Mouse (Mus musculus): Measurements from ENCODE around the gene Cryzl2. TPM values are rescaled to one million over a fixed set of nuclear protein-coding genes. Genes with fewer than 3 reads are reported as not detected.

Cryzl2 gene
- polyA plus RNA-seq, 1 experiment from 2014 or later: 30.5 TPM

- H3K36me3 ChIP-seq: peaks cover 9% of the 10 kb centered on the region; the same call in 1 of the 2 replicates
- H3K4me3 ChIP-seq: no peak overlapping the region
- ATAC-seq (replicated peaks; ENCODE audit: insufficient number of reproducible peaks, insufficient read depth, low FRiP score, low read depth): no peak
- no peaks in the 10 kb centered on the region for H3K27me3 ChIP-seq
- H3K4me1 ChIP-seq (replicated peaks): 0 out of 2 replicates have a peak, but pooled peaks cover 3% of the 10 kb centered on the region
- 62% methylated on average over 2 of the region's 2 CpGs for WGBS
- no peaks in the 10 kb centered on the region for H3K9me3 ChIP-seq (replicated peaks)
- H3K27ac ChIP-seq: no peak overlapping the region
- H3K9ac ChIP-seq: no peak overlapping the region
- H3K4me2 ChIP-seq: no peak overlapping the region
Measured at GRCm38 (mm10) chr1:157476231-157476630, 17.9 kb downstream of the Cryzl2 start.

DNA sequence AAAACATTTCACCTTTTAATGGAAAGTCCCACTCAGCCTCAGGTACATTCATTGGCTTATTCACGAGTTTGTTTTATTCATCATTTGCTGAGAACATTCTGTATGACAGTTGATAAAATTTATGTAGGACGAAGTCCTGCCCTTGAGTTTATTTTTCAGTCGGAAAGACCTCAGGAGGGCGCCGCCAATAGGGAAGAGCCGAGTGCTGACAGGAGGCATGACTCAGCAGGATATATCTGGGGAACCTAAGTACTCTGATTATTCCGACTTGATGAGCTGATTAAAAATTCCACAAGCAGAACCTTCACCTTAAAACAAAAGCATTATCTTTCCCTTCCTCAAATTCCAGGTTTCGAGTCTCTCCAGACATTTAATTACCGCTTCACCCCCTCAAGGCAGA, 21.7 kb downstream of the Cryzl2 start:
- 18% methylated on average over 9 of the region's 9 CpGs for WGBS

GRCm38 (mm10) chr1:157480901-157481300, 22.5 kb downstream of the Cryzl2 start:
- H3K27ac ChIP-seq: no peak overlapping the region
- ATAC-seq (replicated peaks; ENCODE audit: insufficient number of reproducible peaks, insufficient read depth, low FRiP score, low read depth): no peak
- no peaks in the 10 kb centered on the region for H3K9me3 ChIP-seq (replicated peaks)
- no peak overlapping the region for H3K4me3 ChIP-seq
- H3K27me3 ChIP-seq: no peaks in the 10 kb centered on the region
- peaks cover 5% of the 10 kb centered on the region; the same call in 1 of the 2 replicates for H3K36me3 ChIP-seq
- H3K4me2 ChIP-seq: no peak overlapping the region
- no peak overlapping the region for H3K9ac ChIP-seq
- WGBS: 61% methylated on average over 3 of the region's 3 CpGs
- no peaks in the 10 kb centered on the region for H3K4me1 ChIP-seq (replicated peaks)

More for the DNA sequence above, 21.7 kb downstream of the Cryzl2 start:
- Histone ChIP-seq H3K9ac (no peak overlapping the region), H3K9me3 (replicated peaks) (no peaks in the 10 kb centered on the region), H3K27me3 (no peaks in the 10 kb centered on the region), H3K4me2 (no peak overlapping the region), H3K4me1 (replicated peaks) (0 out of 2 replicates have a peak, but pooled peaks cover 3% of the 10 kb centered on the region), H3K27ac (no peak overlapping the region), H3K4me3 (no peak overlapping the region), H3K36me3 (peaks cover 5% of the 10 kb centered on the region; the same call in 1 of the 2 replicates)
- no peak for ATAC-seq (replicated peaks; ENCODE audit: insufficient number of reproducible peaks, insufficient read depth, low FRiP score, low read depth)

DNA sequence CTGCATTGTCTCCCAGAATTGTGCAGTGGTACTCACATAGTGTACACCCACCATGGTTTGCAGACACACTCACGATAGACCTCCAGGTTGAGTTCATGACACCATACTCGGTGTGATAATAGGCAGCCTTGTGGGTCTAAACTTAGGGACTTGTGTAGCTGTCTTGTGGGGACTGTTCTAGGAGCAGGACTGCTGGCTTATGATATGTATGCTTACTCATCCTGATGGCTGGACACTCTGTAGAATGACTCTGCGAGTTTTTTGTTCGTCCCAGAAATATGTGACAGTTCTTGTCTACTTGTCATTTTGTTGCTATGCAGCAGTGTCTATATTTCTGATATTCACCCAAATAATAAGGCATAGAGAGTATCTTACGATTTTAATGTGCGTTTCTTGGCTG, 23.3 kb downstream of the Cryzl2 start:
- Histone ChIP-seq H3K4me3 (no peak overlapping the region), H3K4me2 (no peak overlapping the region), H3K9ac (no peak overlapping the region), H3K4me1 (replicated peaks) (no peaks in the 10 kb centered on the region), H3K9me3 (replicated peaks) (no peaks in the 10 kb centered on the region), H3K27me3 (no peaks in the 10 kb centered on the region), H3K36me3 (peaks cover 5% of the 10 kb centered on the region; the same call in 1 of the 2 replicates), H3K27ac (no peak overlapping the region)
- 84% methylated on average over 6 of the region's 6 CpGs for WGBS
- ATAC-seq (replicated peaks; ENCODE audit: insufficient number of reproducible peaks, insufficient read depth, low FRiP score, low read depth): no peak

DNA sequence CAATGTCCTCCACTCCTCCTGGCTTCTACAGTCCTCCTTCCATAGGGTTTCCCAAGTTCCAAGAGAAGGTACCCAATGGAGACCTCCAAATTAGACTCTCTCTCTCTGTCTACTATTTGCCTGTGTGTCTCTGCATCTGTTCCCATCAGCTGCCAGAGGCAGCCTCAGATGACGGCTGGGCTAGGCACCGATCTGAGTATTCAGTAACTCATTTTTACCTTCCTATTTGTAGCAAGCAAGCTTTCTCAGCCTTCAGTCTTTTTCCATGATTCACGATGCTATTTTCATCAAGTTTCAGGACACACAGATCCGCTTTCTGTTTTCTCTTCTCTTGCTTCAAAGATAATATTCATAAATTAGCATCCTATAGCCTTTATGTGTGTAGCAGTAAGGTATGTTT, 25.8 kb downstream of the Cryzl2 start:
- H3K27me3 ChIP-seq: no peaks in the 10 kb centered on the region
- H3K9me3 ChIP-seq (replicated peaks): no peaks in the 10 kb centered on the region
- no peaks in the 10 kb centered on the region for H3K36me3 ChIP-seq
- H3K4me3 ChIP-seq: no peak overlapping the region
- no peak overlapping the region for H3K4me2 ChIP-seq
- no peak overlapping the region for H3K9ac ChIP-seq
- no peaks in the 10 kb centered on the region for H3K4me1 ChIP-seq (replicated peaks)
- no peak overlapping the region for H3K27ac ChIP-seq
- ATAC-seq (replicated peaks; ENCODE audit: insufficient number of reproducible peaks, insufficient read depth, low FRiP score, low read depth): no peak
- WGBS: 91% methylated on average over 4 of the region's 4 CpGs

- H3K27me3 ChIP-seq: no peaks in the 10 kb centered on the region
- no peaks in the 10 kb centered on the region for H3K9me3 ChIP-seq (replicated peaks)
- H3K4me1 ChIP-seq (replicated peaks): no peaks in the 10 kb centered on the region
- H3K9ac ChIP-seq: no peak overlapping the region
- H3K4me2 ChIP-seq: no peak overlapping the region
- no peak for ATAC-seq (replicated peaks; ENCODE audit: insufficient number of reproducible peaks, insufficient read depth, low FRiP score, low read depth)
- no peak overlapping the region for H3K27ac ChIP-seq
- H3K4me3 ChIP-seq: no peak overlapping the region
- 76% methylated on average over 1 of the region's 1 CpGs for WGBS
- H3K36me3 ChIP-seq: no peaks in the 10 kb centered on the region
Measured at GRCm38 (mm10) chr1:157500657-157501056, 42.3 kb downstream of the Cryzl2 start.

DNA sequence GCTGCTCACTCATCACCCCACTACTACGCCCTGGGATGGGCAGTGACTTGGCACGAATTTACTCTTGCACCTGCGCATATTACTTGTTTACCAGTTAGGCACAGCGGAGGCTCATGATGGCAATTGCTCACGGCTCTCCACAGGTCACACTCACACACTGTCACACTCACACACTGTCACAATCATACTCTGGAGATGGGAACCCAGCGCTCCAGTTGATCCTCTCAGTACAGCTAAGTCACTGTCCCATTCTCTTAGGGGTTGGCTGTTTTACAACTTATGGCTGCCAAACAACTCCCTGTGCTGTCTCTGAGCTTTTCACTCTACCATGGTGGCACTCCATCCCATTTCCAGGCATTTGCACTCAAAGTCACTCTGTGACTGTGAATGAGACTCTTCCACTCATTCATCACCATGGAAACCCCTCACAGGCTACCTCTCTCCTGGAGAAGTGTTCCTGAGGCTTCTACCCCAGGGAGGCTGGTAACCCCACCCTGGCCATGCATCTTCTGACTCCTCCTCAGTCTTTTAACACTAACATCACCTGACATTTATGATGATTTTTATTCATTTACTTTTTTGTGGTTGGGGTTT, 43.1 kb downstream of the Cryzl2 start:
- ATAC-seq (replicated peaks; ENCODE audit: insufficient number of reproducible peaks, insufficient read depth, low FRiP score, low read depth): no peak
- Histone ChIP-seq H3K9me3 (replicated peaks) (no peaks in the 10 kb centered on the region), H3K4me2 (no peak overlapping the region), H3K27me3 (no peaks in the 10 kb centered on the region), H3K4me3 (no peak overlapping the region), H3K4me1 (replicated peaks) (no peaks in the 10 kb centered on the region), H3K36me3 (no peaks in the 10 kb centered on the region), H3K9ac (no peak overlapping the region), H3K27ac (no peak overlapping the region)
- WGBS: 89% methylated on average over 6 of the region's 6 CpGs

DNA sequence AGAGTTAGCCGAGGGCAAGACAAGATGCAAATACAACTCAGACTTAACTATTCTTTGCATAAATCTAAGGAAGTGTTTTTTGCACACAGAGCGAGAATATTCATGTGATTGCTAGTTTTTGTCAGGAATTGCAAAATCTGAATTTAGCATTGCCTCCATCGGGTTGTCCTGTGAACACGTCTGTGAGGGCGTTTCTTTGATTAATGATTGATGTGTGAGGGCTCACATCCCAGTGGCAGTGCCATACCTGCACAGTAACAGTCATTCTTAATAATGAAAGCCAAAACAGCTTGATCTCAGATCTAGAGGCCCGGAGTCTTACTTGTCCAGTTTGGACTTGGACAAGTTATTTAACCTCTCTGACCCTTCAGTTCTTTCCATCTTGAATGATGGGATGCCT, 44.7 kb downstream of the Cryzl2 start:
- ATAC-seq (replicated peaks; ENCODE audit: insufficient number of reproducible peaks, insufficient read depth, low FRiP score, low read depth): no peak
- Histone ChIP-seq H3K4me3 (no peak overlapping the region), H3K36me3 (no peaks in the 10 kb centered on the region), H3K9ac (no peak overlapping the region), H3K9me3 (replicated peaks) (no peaks in the 10 kb centered on the region), H3K4me2 (no peak overlapping the region), H3K4me1 (replicated peaks) (no peaks in the 10 kb centered on the region), H3K27me3 (no peaks in the 10 kb centered on the region), H3K27ac (no peak overlapping the region)
- WGBS: 75% methylated on average over 6 of the region's 6 CpGs

DNA sequence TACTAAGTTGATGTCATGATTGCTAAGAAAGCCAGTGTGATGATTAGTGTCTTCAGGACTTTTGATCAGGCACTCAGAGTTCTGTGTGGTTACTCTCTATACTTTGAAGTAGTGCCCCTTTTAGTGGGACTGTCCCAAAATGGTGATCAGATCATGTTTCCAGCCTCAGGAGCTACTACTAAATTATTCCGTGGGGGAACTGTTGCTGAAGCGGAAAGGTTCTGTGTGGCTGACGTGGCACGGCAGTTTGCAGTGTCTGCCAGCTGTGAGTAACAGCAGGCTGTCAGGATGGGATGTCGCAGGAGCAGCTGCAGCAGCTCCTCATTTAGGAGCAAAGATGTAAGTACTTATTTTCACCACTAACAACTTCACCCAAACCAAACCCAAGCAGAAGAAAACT, 48.1 kb downstream of the Cryzl2 start, which contains the start of gene Sec16b:
Gene Sec16b, plus strand, starts transcription at position 207 of the 400 bp plus-strand sequence.
- H3K27me3 ChIP-seq: no peaks in the 10 kb centered on the region
- H3K9ac ChIP-seq: no peak within 1 kb of the TSS
- peak within 1 kb of the TSS; percentile 2; the same call in 1 of the 2 replicates for H3K4me3 ChIP-seq
- ATAC-seq (replicated peaks; ENCODE audit: insufficient number of reproducible peaks, insufficient read depth, low FRiP score, low read depth): no peak
- H3K36me3 ChIP-seq: no peaks in the 10 kb centered on the region
- WGBS: 31% methylated on average over 5 of the region's 5 CpGs
- no peaks in the 10 kb centered on the region for H3K4me1 ChIP-seq (replicated peaks)
- no peak within 1 kb of the TSS for H3K27ac ChIP-seq
- peak within 1 kb of the TSS; percentile 21; the same call in 1 of the 2 replicates for H3K4me2 ChIP-seq
- H3K9me3 ChIP-seq (replicated peaks): no peaks in the 10 kb centered on the region

DNA sequence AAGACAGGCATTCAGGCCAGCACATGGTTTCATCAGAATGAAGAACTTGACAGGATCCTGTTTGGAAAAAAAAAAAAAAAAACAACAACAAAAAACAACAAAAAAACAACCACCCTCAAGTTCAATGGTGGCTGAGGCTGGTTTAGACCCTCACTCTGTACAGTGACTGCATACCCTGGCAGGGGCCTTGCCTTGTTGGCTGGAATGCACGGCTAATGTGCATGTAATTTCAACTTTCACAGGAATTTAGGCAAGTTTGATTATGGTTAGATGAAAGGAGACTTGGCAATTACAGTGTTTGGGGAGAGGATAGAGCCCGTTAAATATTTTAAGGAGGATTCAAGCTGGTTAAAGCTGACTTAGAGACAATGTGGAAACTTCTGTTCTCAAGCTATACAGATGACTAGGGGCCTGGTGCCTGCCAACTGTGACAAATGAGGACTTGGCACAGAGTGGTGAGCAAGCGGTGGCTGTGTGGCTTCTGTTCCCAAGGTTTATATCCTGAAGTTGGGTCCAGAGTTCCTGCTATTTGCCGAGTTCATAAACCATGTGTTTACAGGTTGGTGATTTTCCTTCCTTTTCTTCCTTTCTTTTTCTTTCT, 48.7 kb downstream of the Cryzl2 start:
- Histone ChIP-seq H3K27me3 (no peaks in the 10 kb centered on the region), H3K36me3 (no peaks in the 10 kb centered on the region), H3K4me3 (peak overlapping the region; percentile 2; the same call in 1 of the 2 replicates), H3K27ac (no peak overlapping the region), H3K4me2 (peak overlapping the region; percentile 21; the same call in 1 of the 2 replicates), H3K9me3 (replicated peaks) (no peaks in the 10 kb centered on the region), H3K4me1 (replicated peaks) (no peaks in the 10 kb centered on the region), H3K9ac (no peak overlapping the region)
- ATAC-seq (replicated peaks; ENCODE audit: insufficient number of reproducible peaks, insufficient read depth, low FRiP score, low read depth): no peak
- WGBS: 57% methylated on average over 4 of the region's 4 CpGs

DNA sequence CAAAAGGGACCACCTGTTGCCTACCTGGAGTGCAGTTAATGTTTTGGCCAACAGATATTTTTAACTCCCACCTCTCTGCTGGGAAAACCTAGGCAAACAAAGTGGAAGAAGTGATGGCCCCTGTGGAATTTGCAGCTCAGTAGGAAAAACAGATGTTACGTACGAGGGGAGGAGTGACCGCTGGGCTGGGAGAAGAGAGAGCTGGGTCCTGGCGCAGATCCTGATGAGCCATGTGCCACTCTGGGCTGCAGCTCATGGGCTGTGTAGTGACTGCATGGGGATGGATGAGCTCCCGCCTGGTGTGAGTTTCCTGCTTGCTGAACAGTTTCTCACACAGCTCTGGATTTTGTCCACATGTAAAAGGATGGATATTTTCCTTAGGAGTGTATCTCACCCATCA, 49.4 kb downstream of the Cryzl2 start:
- Histone ChIP-seq H3K4me2 (0 out of 2 replicates have a peak overlapping the region, but pooled peaks have one; percentile 6), H3K4me1 (replicated peaks) (no peaks in the 10 kb centered on the region), H3K27me3 (no peaks in the 10 kb centered on the region), H3K27ac (no peak overlapping the region), H3K9ac (no peak overlapping the region), H3K4me3 (no peak overlapping the region), H3K9me3 (replicated peaks) (no peaks in the 10 kb centered on the region), H3K36me3 (no peaks in the 10 kb centered on the region)
- no peak for ATAC-seq (replicated peaks; ENCODE audit: insufficient number of reproducible peaks, insufficient read depth, low FRiP score, low read depth)
- 37% methylated on average over 5 of the region's 5 CpGs for WGBS
